Comparison of ENCODE assay signal across 9 mouse cellular contexts in genomic region chr4:40471880-40472279, GRCm38 (mm10). TPM values are rescaled to one million over a fixed set of nuclear protein-coding genes. Genes with fewer than 3 reads are reported as not detected.
DNase-seq lines count a peak whose midpoint lies in the region; ATAC-seq and TF ChIP-seq lines count a peak whose summit lies in the region.
"Had no signal": no experiment of that assay in that cellular context is flagged by ENCODE, and none has a peak within 500 bp of the region (broad histone marks: within the 10 kb centered on the region; RNA-seq: fewer than 3 reads in every experiment).

TSS of gene Tmem215 (plus strand) at chr4:40472180.

- H3K9ac ChIP-seq in lung, postnatal 0 days (replicated peaks; ENCODE audit: low read depth): no peak within 1 kb of the TSS
- peak within 1 kb of the TSS; percentile 69 for H3K9ac ChIP-seq in forebrain, embryonic 16.5 days (replicated peaks; ENCODE audit: low read depth, low read length)
- peak within 1 kb of the TSS; percentile 48 for H3K9ac ChIP-seq in limb, embryonic 14.5 days (ENCODE audit: low read depth, low read length, severe bottlenecking)
- H3K9ac ChIP-seq in stomach, embryonic 14.5 days (replicated peaks; ENCODE audit: low read depth, low read length): 0 out of 2 replicates have a peak within 1 kb of the TSS, but pooled peaks have one; percentile 14

- TF ChIP-seq EP300 in lung, postnatal 0 days (IDR thresholded peaks at IDR 0.05): no peak

- no peak for ATAC-seq in lung, postnatal 0 days
- ATAC-seq in forebrain, embryonic 16.5 days: no peak
- ATAC-seq in limb, embryonic 14.5 days (ENCODE audit: low FRiP score, low read depth): no peak
- no peak for ATAC-seq in stomach, embryonic 14.5 days (ENCODE audit: insufficient number of reproducible peaks, insufficient read depth, low FRiP score, low read depth)

- DNase-seq in lung, postnatal 0 days (ENCODE audit: low spot score): no peak
- DNase-seq in lung, adult 18-20 months: no peak
- DNase-seq in limb, embryonic 14.5 days (ENCODE audit: low spot score): no peak
- no peak for DNase-seq in natural killer cell, adult 2 months (ENCODE audit: low spot score in 2 of 2)
- DNase-seq in kidney, adult 9 months: no peak
- DNase-seq: thymus, adult 18-20 months had no signal

- no peaks in the 10 kb centered on the region for H3K36me3 ChIP-seq in lung, postnatal 0 days (ENCODE audit: insufficient read depth, low read length)
- no peaks in the 10 kb centered on the region for H3K36me3 ChIP-seq in forebrain, embryonic 16.5 days (ENCODE audit: control insufficient read depth, insufficient read depth)
- no peaks in the 10 kb centered on the region for H3K36me3 ChIP-seq in limb, embryonic 14.5 days (ENCODE audit: control insufficient read depth, insufficient read depth, low read length)
- no peaks in the 10 kb centered on the region for H3K36me3 ChIP-seq in stomach, embryonic 14.5 days (ENCODE audit: control insufficient read depth, insufficient read depth, low read length)

- no peak within 1 kb of the TSS for H3K4me3 ChIP-seq in lung, postnatal 0 days (ENCODE audit: low read depth, low read length)
- peak within 1 kb of the TSS; percentile 53 for H3K4me3 ChIP-seq in forebrain, embryonic 16.5 days (replicated peaks; ENCODE audit: low read length)
- H3K4me3 ChIP-seq in limb, embryonic 14.5 days (replicated peaks; ENCODE audit: low read length): peak within 1 kb of the TSS; percentile 45
- peak within 1 kb of the TSS; percentile 39 for H3K4me3 ChIP-seq in stomach, embryonic 14.5 days (ENCODE audit: low read depth, low read length)

- peak within 1 kb of the TSS; percentile 42 for H3K4me2 ChIP-seq in lung, postnatal 0 days (replicated peaks; ENCODE audit: low read depth, low read length)
- H3K4me2 ChIP-seq in forebrain, embryonic 16.5 days (ENCODE audit: low read length): peak within 1 kb of the TSS; percentile 95
- H3K4me2 ChIP-seq in limb, embryonic 14.5 days (replicated peaks; ENCODE audit: low read depth, low read length, severe bottlenecking): peak within 1 kb of the TSS; percentile 85
- H3K4me2 ChIP-seq in stomach, embryonic 14.5 days (replicated peaks; ENCODE audit: low read depth, low read length): peak within 1 kb of the TSS; percentile 74

- TF ChIP-seq CTCF in lung, postnatal 0 days (IDR thresholded peaks at IDR 0.05): no peak

- no peaks in the 10 kb centered on the region for H3K9me3 ChIP-seq in lung, postnatal 0 days (ENCODE audit: low read length)
- H3K9me3 ChIP-seq in forebrain, embryonic 16.5 days (ENCODE audit: control insufficient read depth, low read length): no peaks in the 10 kb centered on the region
- no peaks in the 10 kb centered on the region for H3K9me3 ChIP-seq in limb, embryonic 14.5 days (ENCODE audit: control insufficient read depth, low read length)
- H3K9me3 ChIP-seq in stomach, embryonic 14.5 days (ENCODE audit: control insufficient read depth, low read depth, low read length): no peaks in the 10 kb centered on the region

- 0 out of 2 replicates have a peak, but pooled peaks cover 9% of the 10 kb centered on the region for H3K27me3 ChIP-seq in lung, postnatal 0 days (replicated peaks; ENCODE audit: insufficient read depth, low read length)
- H3K27me3 ChIP-seq in forebrain, embryonic 16.5 days (replicated peaks; ENCODE audit: control insufficient read depth, insufficient read depth, low read length): peaks cover 5% of the 10 kb centered on the region; the same call in 1 of the 2 replicates
- H3K27me3 ChIP-seq in limb, embryonic 14.5 days (ENCODE audit: control insufficient read depth, insufficient read depth, low read length): peaks cover 18% of the 10 kb centered on the region; the same call in 1 of the 2 replicates
- H3K27me3 ChIP-seq in stomach, embryonic 14.5 days (ENCODE audit: control insufficient read depth, insufficient read depth, low read length): 0 out of 2 replicates have a peak, but pooled peaks cover 3% of the 10 kb centered on the region

- no peaks in the 10 kb centered on the region for H3K4me1 ChIP-seq in lung, postnatal 0 days (ENCODE audit: insufficient read depth, low read depth, low read length)
- H3K4me1 ChIP-seq in forebrain, embryonic 16.5 days (replicated peaks; ENCODE audit: control insufficient read depth, insufficient read depth, low read length): peaks cover 7% of the 10 kb centered on the region
- peaks cover 6% of the 10 kb centered on the region; the same call in 1 of the 2 replicates for H3K4me1 ChIP-seq in limb, embryonic 14.5 days (ENCODE audit: control insufficient read depth, insufficient read depth, low read length)
- no peaks in the 10 kb centered on the region for H3K4me1 ChIP-seq in stomach, embryonic 14.5 days (ENCODE audit: control insufficient read depth, insufficient read depth, low read length)

- TF ChIP-seq POLR2A in limb, embryonic 14.5 days (IDR thresholded peaks at IDR 0.05; ENCODE audit: borderline replicate concordance, extremely low read depth, insufficient read depth, insufficient read length): no peak

- H3K27ac ChIP-seq in lung, postnatal 0 days (ENCODE audit: low read length): no peak within 1 kb of the TSS
- H3K27ac ChIP-seq in forebrain, embryonic 16.5 days (ENCODE audit: low read length): no peak within 1 kb of the TSS
- no peak within 1 kb of the TSS for H3K27ac ChIP-seq in limb, embryonic 14.5 days (replicated peaks; ENCODE audit: low read depth, low read length)
- H3K27ac ChIP-seq in stomach, embryonic 14.5 days (ENCODE audit: low read length): no peak within 1 kb of the TSS
- H3K27ac ChIP-seq: macrophage had no signal

- 76% methylated on average over 10 of the region's 10 CpGs for WGBS in lung, postnatal 0 days
- 85% methylated on average over 10 of the region's 10 CpGs for WGBS in forebrain, embryonic 16.5 days
- 74% methylated on average over 10 of the region's 10 CpGs for WGBS in limb, embryonic 14.5 days
- 85% methylated on average over 10 of the region's 10 CpGs for WGBS in stomach, embryonic 14.5 days

RNA-seq across cellular contexts. Expression of gene Tmem215, which starts in this region (rescaled TPM):
- polyA plus RNA-seq in lung, postnatal 0 days (2015; fragmentation: Nextera tagmentation; extraction: Ambion mirVana): 0.05 and 0.23 TPM in 2 replicates
- polyA plus RNA-seq in forebrain, embryonic 16.5 days (2015; fragmentation: Nextera tagmentation; extraction: Ambion mirVana): 0.40 and 0.73 TPM in 2 replicates
- 0.26 and 0.50 TPM in 2 replicates for polyA plus RNA-seq in limb, embryonic 14.5 days (2012; rRNA removed)
- 0.19 and 0.22 TPM in 2 replicates for polyA plus RNA-seq in limb, embryonic 14.5 days (2014; fragmentation: Nextera tagmentation; extraction: Ambion mirVana)
- polyA plus RNA-seq in stomach, embryonic 14.5 days (2014; fragmentation: Nextera tagmentation; extraction: Ambion mirVana): 0.88 and 1.4 TPM in 2 replicates
- polyA plus RNA-seq: macrophage had no signal

Comparison
In these comparisons a context has a peak if more than half of its experiments do, and no peak if none do; other contexts are left out.
1. H3K4me2 ChIP-seq: peak in every context shown above with its lines; median percentile 95 in forebrain, embryonic 16.5 days; 85 in limb, embryonic 14.5 days; 74 in stomach, embryonic 14.5 days; 42 in lung, postnatal 0 days.